Mouse (Mus musculus): ENCODE measurements at regions not wholly inside any gene's neighbourhood (a gene's known extent, or its start where the extent isn't known, plus 50 kb on each side); places are given as distances from the start of the nearest gene placed in this dataset.

DNA sequence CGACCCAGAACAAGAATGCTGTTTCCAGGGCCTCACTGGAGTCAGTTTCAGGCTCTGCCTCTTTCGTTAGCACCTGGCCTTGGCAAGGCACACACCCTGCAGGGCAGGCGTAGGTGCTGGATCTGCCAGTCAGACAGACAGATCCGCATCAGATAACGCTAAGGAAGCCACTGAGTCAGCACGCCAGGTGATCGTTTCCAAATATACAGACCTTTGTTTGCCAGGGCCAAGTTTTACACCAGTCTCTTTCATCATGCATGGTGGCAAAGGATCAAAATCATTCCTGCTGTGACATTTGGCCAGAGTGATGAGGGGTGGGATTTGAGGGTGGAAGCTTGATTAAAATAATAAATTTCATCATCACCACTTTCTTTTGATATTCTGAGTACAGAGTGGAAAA is 411.0 kb downstream of the Ofcc1 start:
- Histone ChIP-seq H3K9me3 (replicated peaks; ENCODE audit: control insufficient read depth, low read length) (no peaks in the 10 kb centered on the region), H3K27ac (ENCODE audit: low read depth) (no peak overlapping the region), H3K4me1 (ENCODE audit: control insufficient read depth, insufficient read depth) (no peaks in the 10 kb centered on the region), H3K4me2 (ENCODE audit: low read depth, low read length) (no peak overlapping the region), H3K9ac (replicated peaks; ENCODE audit: low read depth, low read length) (no peak overlapping the region), H3K4me3 (ENCODE audit: low read depth, low read length) (no peak overlapping the region), H3K36me3 (replicated peaks; ENCODE audit: control insufficient read depth, insufficient read depth, low read length) (no peaks in the 10 kb centered on the region), H3K27me3 (ENCODE audit: control insufficient read depth, insufficient read depth, low read length) (no peaks in the 10 kb centered on the region)
- 58% methylated on average over 7 of the region's 7 CpGs for WGBS
- no peak for DNase-seq (ENCODE audit: low spot score)
- TF ChIP-seq CTCF (IDR thresholded peaks at IDR 0.05; ENCODE audit: low read depth) (no peak), EP300 (IDR thresholded peaks at IDR 0.05; ENCODE audit: low read depth) (no peak)
- ATAC-seq (ENCODE audit: insufficient read depth, low read depth), result no peak

DNA sequence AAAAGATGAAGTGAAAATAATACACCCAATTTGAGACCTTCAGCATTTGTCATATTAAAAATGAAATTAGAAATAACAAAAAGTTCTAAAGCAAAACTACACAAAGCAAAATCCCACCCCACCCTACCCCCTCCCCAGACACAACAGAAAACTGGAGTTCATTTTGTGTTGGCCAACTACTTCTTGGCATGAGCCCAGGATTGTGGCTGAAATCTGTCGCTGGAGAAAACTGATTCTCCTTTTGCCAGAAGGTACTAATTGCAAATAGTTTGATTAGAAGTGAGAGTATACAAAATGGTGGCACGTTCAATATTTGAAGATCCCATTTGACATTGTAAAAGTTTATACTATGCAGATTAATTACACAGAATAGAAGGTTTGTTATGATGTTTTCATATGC is 426.0 kb downstream of the Ofcc1 start:
- no peak for ATAC-seq (ENCODE audit: insufficient read depth, low read depth)
- Histone ChIP-seq H3K27me3 (ENCODE audit: control insufficient read depth, insufficient read depth, low read length) (no peaks in the 10 kb centered on the region), H3K9me3 (replicated peaks; ENCODE audit: control insufficient read depth, low read length) (no peaks in the 10 kb centered on the region), H3K4me2 (ENCODE audit: low read depth, low read length) (no peak overlapping the region), H3K27ac (ENCODE audit: low read depth) (no peak overlapping the region), H3K4me3 (ENCODE audit: low read depth, low read length) (no peak overlapping the region), H3K9ac (replicated peaks; ENCODE audit: low read depth, low read length) (no peak overlapping the region), H3K36me3 (replicated peaks; ENCODE audit: control insufficient read depth, insufficient read depth, low read length) (no peaks in the 10 kb centered on the region), H3K4me1 (ENCODE audit: control insufficient read depth, insufficient read depth) (no peaks in the 10 kb centered on the region)
- DNase-seq (ENCODE audit: low spot score), result no peak
- WGBS, result 58% methylated on average over 2 of the region's 2 CpGs
- TF ChIP-seq EP300 (IDR thresholded peaks at IDR 0.05; ENCODE audit: low read depth), result no peak
- no peak for TF ChIP-seq CTCF (IDR thresholded peaks at IDR 0.05; ENCODE audit: low read depth)

DNA sequence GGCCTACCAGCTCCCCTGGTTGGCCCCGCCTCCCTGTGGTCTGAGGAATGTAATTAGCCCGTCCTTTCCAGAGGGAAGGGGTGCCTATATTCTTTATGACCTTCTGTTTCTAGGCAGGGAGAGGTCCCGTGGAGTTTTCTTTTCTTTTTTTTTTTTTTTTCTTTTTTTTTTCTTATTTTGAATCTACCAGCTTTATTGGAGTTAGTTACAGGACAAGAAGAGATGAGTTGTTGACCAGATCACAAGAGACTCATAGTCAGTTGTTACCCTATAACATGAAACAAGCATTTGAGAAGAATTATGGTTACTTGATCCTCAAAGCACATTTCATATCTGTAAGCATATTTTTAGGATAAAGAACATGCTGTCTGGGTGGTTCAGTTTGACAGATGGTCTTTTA is 429.8 kb downstream of the Ofcc1 start:
- Histone ChIP-seq H3K9me3 (replicated peaks; ENCODE audit: control insufficient read depth, low read length) (no peaks in the 10 kb centered on the region), H3K27ac (ENCODE audit: low read depth) (no peak overlapping the region), H3K4me1 (ENCODE audit: control insufficient read depth, insufficient read depth) (no peaks in the 10 kb centered on the region), H3K27me3 (ENCODE audit: control insufficient read depth, insufficient read depth, low read length) (no peaks in the 10 kb centered on the region), H3K4me2 (ENCODE audit: low read depth, low read length) (no peak overlapping the region), H3K4me3 (ENCODE audit: low read depth, low read length) (no peak overlapping the region), H3K9ac (replicated peaks; ENCODE audit: low read depth, low read length) (no peak overlapping the region), H3K36me3 (replicated peaks; ENCODE audit: control insufficient read depth, insufficient read depth, low read length) (no peaks in the 10 kb centered on the region)
- DNase-seq (ENCODE audit: low spot score) (no peak), ATAC-seq (ENCODE audit: insufficient read depth, low read depth) (no peak)
- WGBS, result 80% methylated on average over 3 of the region's 3 CpGs
- no peak for TF ChIP-seq CTCF (IDR thresholded peaks at IDR 0.05; ENCODE audit: low read depth)

DNA sequence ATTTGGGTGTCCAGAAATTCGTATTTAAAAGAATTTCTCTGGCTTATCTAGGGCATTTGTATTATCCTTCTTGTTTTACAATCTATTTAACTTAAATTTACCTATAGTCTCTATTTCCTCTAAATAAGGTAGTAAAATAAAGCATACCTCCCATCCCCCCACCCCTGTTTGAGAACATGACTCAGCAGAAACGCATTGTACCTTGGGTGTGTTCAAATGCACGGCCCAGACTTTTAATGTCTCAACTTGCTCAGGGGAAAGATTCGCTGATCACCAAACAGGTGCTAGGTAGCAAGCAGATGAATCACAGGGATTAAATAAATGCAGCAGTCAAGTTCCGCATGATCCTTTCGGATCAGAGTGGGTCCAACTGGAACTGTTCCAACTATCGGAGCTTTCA is 432.7 kb downstream of the Ofcc1 start:
- H3K9me3 ChIP-seq (replicated peaks; ENCODE audit: control insufficient read depth, low read length), result no peaks in the 10 kb centered on the region
- no peaks in the 10 kb centered on the region for H3K27me3 ChIP-seq (ENCODE audit: control insufficient read depth, insufficient read depth, low read length)
- no peak overlapping the region for H3K9ac ChIP-seq (replicated peaks; ENCODE audit: low read depth, low read length)
- H3K27ac ChIP-seq (ENCODE audit: low read depth), result no peak overlapping the region
- H3K4me3 ChIP-seq (ENCODE audit: low read depth, low read length), result no peak overlapping the region
- no peaks in the 10 kb centered on the region for H3K36me3 ChIP-seq (replicated peaks; ENCODE audit: control insufficient read depth, insufficient read depth, low read length)
- ATAC-seq (ENCODE audit: insufficient read depth, low read depth) (no peak), DNase-seq (ENCODE audit: low spot score) (no peak)
- 85% methylated on average over 7 of the region's 7 CpGs for WGBS
- H3K4me2 ChIP-seq (ENCODE audit: low read depth, low read length), result no peak overlapping the region
- no peak for TF ChIP-seq CTCF (IDR thresholded peaks at IDR 0.05; ENCODE audit: low read depth)
- TF ChIP-seq EP300 (IDR thresholded peaks at IDR 0.05; ENCODE audit: low read depth), result no peak
- no peaks in the 10 kb centered on the region for H3K4me1 ChIP-seq (ENCODE audit: control insufficient read depth, insufficient read depth)

DNA sequence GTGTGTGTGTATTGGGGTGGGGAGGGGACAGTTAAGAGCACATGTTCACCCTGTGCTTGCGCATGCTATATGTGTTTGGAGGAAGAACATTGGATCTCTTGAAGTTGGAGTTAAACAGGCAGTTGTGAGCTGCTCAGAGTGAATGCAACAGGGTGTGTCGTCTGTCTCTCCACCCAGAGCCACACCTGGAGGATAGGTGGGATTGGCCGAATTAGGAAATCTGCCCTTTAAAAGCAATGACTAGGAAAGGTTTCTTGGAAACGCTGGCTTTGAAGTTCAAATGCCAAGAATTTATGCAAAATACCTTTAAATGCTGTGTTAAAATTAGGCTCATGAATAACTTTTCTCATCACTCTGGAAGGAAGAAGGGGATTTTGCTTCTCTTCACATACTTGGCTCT is 436.9 kb downstream of the Ofcc1 start:
- no peaks in the 10 kb centered on the region for H3K36me3 ChIP-seq (replicated peaks; ENCODE audit: control insufficient read depth, insufficient read depth, low read length)
- 84% methylated on average over 4 of the region's 4 CpGs for WGBS
- no peaks in the 10 kb centered on the region for H3K27me3 ChIP-seq (ENCODE audit: control insufficient read depth, insufficient read depth, low read length)
- TF ChIP-seq CTCF (IDR thresholded peaks at IDR 0.05; ENCODE audit: low read depth) (no peak), EP300 (IDR thresholded peaks at IDR 0.05; ENCODE audit: low read depth) (no peak)
- no peaks in the 10 kb centered on the region for H3K9me3 ChIP-seq (replicated peaks; ENCODE audit: control insufficient read depth, low read length)
- DNase-seq (ENCODE audit: low spot score) (no peak), ATAC-seq (ENCODE audit: insufficient read depth, low read depth) (no peak)
- no peaks in the 10 kb centered on the region; the same call in 1 of the 2 replicates for H3K4me1 ChIP-seq (ENCODE audit: control insufficient read depth, insufficient read depth)
- no peak overlapping the region for H3K4me3 ChIP-seq (ENCODE audit: low read depth, low read length)
- H3K27ac ChIP-seq (ENCODE audit: low read depth), result no peak overlapping the region
- H3K4me2 ChIP-seq (ENCODE audit: low read depth, low read length), result no peak overlapping the region
- no peak overlapping the region for H3K9ac ChIP-seq (replicated peaks; ENCODE audit: low read depth, low read length)

DNA sequence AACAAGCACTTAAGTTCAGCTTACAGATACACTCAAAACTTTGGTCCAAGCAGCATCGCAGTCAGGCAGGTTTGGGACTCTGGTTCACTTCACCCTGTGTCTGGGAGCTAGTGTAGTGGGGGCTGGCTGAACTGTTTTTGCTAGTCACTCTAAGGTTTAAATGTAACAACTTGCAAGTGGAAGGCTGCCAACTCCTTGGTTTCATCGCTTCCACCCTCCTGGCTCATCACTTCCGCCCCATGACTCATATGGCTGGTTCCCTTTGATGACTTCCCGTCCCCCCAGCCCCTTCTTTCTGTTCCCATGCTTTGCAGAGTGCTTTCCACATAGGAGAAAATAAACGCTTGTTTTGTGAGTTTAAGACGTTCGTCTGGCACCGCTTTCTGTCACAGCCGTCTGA is 438.1 kb downstream of the Ofcc1 start:
- no peak for ATAC-seq (ENCODE audit: insufficient read depth, low read depth)
- Histone ChIP-seq H3K27ac (ENCODE audit: low read depth) (no peak overlapping the region), H3K4me2 (ENCODE audit: low read depth, low read length) (peak overlapping the region; percentile 28; the same call in 1 of the 2 replicates), H3K9ac (replicated peaks; ENCODE audit: low read depth, low read length) (no peak overlapping the region), H3K4me1 (ENCODE audit: control insufficient read depth, insufficient read depth) (no peaks in the 10 kb centered on the region; the same call in 1 of the 2 replicates), H3K4me3 (ENCODE audit: low read depth, low read length) (no peak overlapping the region), H3K9me3 (replicated peaks; ENCODE audit: control insufficient read depth, low read length) (no peaks in the 10 kb centered on the region), H3K27me3 (ENCODE audit: control insufficient read depth, insufficient read depth, low read length) (no peaks in the 10 kb centered on the region), H3K36me3 (replicated peaks; ENCODE audit: control insufficient read depth, insufficient read depth, low read length) (no peaks in the 10 kb centered on the region)
- peak; percentile 14 for DNase-seq (ENCODE audit: low spot score)
- TF ChIP-seq CTCF (IDR thresholded peaks at IDR 0.05; ENCODE audit: low read depth) (no peak), EP300 (IDR thresholded peaks at IDR 0.05; ENCODE audit: low read depth) (no peak)
- 49% methylated on average over 9 of the region's 9 CpGs for WGBS
